Mouse (Mus musculus): Measurements from ENCODE around the gene Prrc2a. TPM values are rescaled to one million over a fixed set of nuclear protein-coding genes. Genes with fewer than 3 reads are reported as not detected.
A peak's percentile ranks its signal among the peaks of the same experiment; 100 is the strongest.

Prrc2a gene
- total and polyA plus RNA-seq, 2 experiments from 2014 or later, result 88.0 to 230 TPM

DNA sequence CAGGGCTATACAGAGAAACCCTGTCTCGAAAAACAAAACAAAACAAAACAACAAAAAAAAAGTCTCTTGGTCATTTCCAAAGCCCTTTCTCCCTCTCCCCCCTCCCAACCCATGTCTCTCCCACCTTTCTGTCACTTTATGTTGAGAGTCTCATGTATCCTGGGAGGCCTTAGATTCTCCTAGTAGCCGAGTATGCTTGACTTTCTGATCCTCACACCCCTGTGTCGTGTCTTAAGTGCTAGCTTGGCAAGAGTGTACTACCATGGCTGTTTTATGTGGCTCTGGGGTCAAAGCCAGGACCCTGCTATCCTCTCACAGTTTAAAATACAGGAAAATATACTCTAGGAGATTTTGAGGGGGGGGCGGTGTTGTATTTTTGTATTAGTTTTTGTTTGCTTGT, 22.6 kb upstream of the Prrc2a start:
- Histone ChIP-seq H3K9me3 (ENCODE audit: low read length) (no peaks in the 10 kb centered on the region), H3K36me3 (ENCODE audit: insufficient read depth, low read length) (no peaks in the 10 kb centered on the region), H3K4me3 (ENCODE audit: low read depth, low read length) (no peak overlapping the region), H3K4me1 (ENCODE audit: insufficient read depth, low read length) (no peaks in the 10 kb centered on the region), H3K27ac (ENCODE audit: low read depth, low read length) (no peak overlapping the region), H3K27me3 (ENCODE audit: insufficient read depth, low read length) (no peaks in the 10 kb centered on the region), H3K9ac (replicated peaks; ENCODE audit: low read length, poor library complexity, severe bottlenecking) (no peak overlapping the region), H3K4me2 (ENCODE audit: low read depth, low read length, poor library complexity, severe bottlenecking) (no peak overlapping the region)
- no peak for TF ChIP-seq CTCF (IDR thresholded peaks at IDR 0.05)
- ATAC-seq (ENCODE audit: low FRiP score), result no peak
- 78% methylated on average over 4 of the region's 4 CpGs for WGBS
- no peak for DNase-seq (ENCODE audit: low spot score)

DNA sequence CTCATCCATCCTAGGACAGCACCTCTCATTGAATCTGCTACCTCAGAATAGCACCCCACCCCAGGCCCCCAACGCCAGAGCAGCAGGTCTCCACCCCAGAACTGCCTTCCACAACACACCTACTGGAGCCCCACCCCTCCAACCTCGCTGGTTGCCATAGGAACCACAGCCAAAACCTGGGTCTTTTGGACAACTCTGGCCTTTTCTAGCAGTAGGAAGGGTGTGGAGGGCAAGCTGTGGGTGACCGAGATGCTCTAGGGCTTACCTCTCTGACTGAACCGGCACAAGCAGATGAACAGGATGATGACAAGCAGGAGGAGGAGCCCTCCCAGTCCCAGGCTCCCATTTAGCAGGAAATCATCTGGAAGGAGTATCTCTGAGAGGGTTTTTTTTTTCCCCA, 22.0 kb upstream of the Prrc2a start:
- Histone ChIP-seq H3K4me1 (ENCODE audit: insufficient read depth, low read length) (no peaks in the 10 kb centered on the region), H3K4me2 (ENCODE audit: low read depth, low read length, poor library complexity, severe bottlenecking) (peak overlapping the region; percentile 54), H3K9ac (replicated peaks; ENCODE audit: low read length, poor library complexity, severe bottlenecking) (peak overlapping the region; percentile 39), H3K4me3 (ENCODE audit: low read depth, low read length) (peak overlapping the region; percentile 27), H3K36me3 (ENCODE audit: insufficient read depth, low read length) (no peaks in the 10 kb centered on the region), H3K9me3 (ENCODE audit: low read length) (no peaks in the 10 kb centered on the region), H3K27me3 (ENCODE audit: insufficient read depth, low read length) (no peaks in the 10 kb centered on the region), H3K27ac (ENCODE audit: low read depth, low read length) (peak overlapping the region; percentile 75)
- DNase-seq (ENCODE audit: low spot score) (peak; percentile 44), ATAC-seq (ENCODE audit: low FRiP score) (peak; percentile 56; the same call in 1 of the 2 replicates)
- TF ChIP-seq CTCF (IDR thresholded peaks at IDR 0.05), result no peak
- WGBS, result 0% methylated on average over 4 of the region's 4 CpGs

DNA sequence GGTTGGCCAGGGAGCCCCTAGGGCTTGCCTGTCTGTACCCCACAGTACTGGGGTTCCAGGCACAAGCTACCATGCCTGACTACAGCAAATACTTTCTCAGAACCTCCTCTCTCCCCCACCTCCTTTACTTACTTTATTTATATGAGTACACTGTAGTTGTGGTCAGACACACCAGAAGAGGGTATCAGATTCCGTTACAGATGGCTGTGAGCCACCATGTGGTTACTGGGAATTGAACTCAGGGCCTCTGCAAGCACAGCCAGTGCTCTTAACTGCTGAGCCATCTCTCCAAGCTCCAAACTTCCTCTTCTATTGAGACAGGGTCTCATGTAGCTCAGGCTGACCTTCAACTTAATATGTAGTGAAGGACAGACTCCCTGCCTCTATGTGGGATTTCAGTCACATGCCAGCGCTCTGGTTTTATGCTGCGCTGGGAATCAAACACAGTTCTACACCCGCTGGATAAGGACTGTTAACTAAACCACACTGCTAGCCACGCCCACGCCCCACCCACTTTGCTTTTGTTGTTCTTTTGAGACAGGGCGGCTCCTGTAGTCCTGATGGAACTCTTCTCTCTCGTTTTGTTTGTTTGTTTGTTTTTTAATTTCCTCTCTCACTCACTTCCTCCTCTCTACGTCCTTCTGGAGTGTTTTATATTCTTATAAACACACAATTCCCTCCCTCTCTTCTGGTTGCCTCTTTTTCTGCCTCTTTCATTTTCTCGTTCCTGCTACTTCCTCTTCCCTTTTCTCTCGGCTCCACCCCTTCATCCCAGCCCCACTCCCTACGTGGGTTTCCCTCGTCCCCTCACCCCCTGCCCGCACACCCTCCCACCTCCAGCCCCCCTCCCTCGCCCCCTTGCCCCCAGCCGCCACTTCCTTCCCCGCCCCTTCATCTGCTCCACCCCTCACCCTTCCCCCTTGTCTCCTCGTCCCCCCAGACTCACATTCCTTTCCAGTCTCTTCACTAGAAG, 21.2 kb upstream of the Prrc2a start:
- H3K27me3 ChIP-seq (ENCODE audit: insufficient read depth, low read length), result no peaks in the 10 kb centered on the region
- no peaks in the 10 kb centered on the region for H3K36me3 ChIP-seq (ENCODE audit: insufficient read depth, low read length)
- H3K4me2 ChIP-seq (ENCODE audit: low read depth, low read length, poor library complexity, severe bottlenecking), result peak overlapping the region; percentile 54
- no peaks in the 10 kb centered on the region for H3K9me3 ChIP-seq (ENCODE audit: low read length)
- TF ChIP-seq CTCF (IDR thresholded peaks at IDR 0.05), result no peak
- peak overlapping the region; percentile 39 for H3K9ac ChIP-seq (replicated peaks; ENCODE audit: low read length, poor library complexity, severe bottlenecking)
- H3K4me3 ChIP-seq (ENCODE audit: low read depth, low read length), result peak overlapping the region; percentile 27
- DNase-seq (ENCODE audit: low spot score) (peak; percentile 48), ATAC-seq (ENCODE audit: low FRiP score) (peak; percentile 41; the same call in 1 of the 2 replicates)
- 2% methylated on average over 18 of the region's 18 CpGs for WGBS
- peak overlapping the region; percentile 75 for H3K27ac ChIP-seq (ENCODE audit: low read depth, low read length)
- H3K4me1 ChIP-seq (ENCODE audit: insufficient read depth, low read length), result no peaks in the 10 kb centered on the region

DNA sequence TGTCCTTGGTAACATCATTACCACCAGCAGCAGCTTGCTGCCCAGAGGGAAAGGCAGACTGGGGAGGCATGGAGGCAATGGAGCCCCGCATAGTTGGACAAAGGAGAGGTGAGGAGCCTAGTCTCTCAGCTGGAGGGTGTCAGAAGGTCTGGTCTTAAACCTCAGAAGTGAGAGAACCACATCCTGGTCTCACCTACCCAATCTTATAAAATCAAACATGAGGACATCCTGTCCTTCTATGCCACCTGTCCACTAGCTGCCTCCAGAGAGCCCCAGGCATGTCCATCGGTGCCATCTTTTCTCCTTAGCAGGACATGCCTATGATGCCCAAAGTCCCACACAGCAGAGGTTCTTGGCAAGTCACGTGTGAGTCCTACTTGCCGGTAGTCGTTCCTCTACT, 15.4 kb upstream of the Prrc2a start:
- WGBS, result 81% methylated on average over 5 of the region's 5 CpGs
- no peak overlapping the region for H3K27ac ChIP-seq (ENCODE audit: low read depth, low read length)

DNA sequence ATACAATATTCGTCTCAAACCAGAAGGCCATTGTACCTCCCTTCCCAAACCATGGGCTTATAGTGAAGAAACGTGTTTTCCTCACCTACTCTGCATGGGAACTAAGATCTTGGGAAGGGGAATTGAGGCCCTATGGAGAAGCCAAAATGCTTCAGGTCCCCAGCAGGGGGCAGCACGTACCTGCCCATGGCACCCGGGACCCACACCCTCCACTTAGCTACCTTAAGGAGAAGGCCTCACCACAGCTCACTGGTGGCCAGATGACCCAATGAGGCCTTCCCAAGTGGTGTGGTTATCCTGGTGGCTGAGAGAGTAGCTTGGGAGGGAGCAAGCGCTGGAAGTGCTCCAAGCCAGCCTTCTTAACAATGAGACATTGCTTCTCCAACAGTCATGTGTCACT, 13.8 kb upstream of the Prrc2a start:
- WGBS, result 14% methylated on average over 5 of the region's 5 CpGs
- no peak overlapping the region for H3K27ac ChIP-seq (ENCODE audit: low read depth, low read length)
- no peak for ATAC-seq (ENCODE audit: low FRiP score)
- no peaks in the 10 kb centered on the region for H3K9me3 ChIP-seq (ENCODE audit: low read length)
- no peak overlapping the region for H3K4me2 ChIP-seq (ENCODE audit: low read depth, low read length, poor library complexity, severe bottlenecking)
- no peaks in the 10 kb centered on the region for H3K4me1 ChIP-seq (ENCODE audit: insufficient read depth, low read length)
- H3K36me3 ChIP-seq (ENCODE audit: insufficient read depth, low read length), result no peaks in the 10 kb centered on the region
- no peaks in the 10 kb centered on the region for H3K27me3 ChIP-seq (ENCODE audit: insufficient read depth, low read length)
- H3K4me3 ChIP-seq (ENCODE audit: low read depth, low read length), result no peak overlapping the region
- peak; percentile 55 for DNase-seq (ENCODE audit: low spot score)
- peak; percentile 75 for TF ChIP-seq CTCF (IDR thresholded peaks at IDR 0.05)
- no peak overlapping the region for H3K9ac ChIP-seq (replicated peaks; ENCODE audit: low read length, poor library complexity, severe bottlenecking)

More for the DNA sequence above, 15.4 kb upstream of the Prrc2a start:
- Histone ChIP-seq H3K4me1 (ENCODE audit: insufficient read depth, low read length) (no peaks in the 10 kb centered on the region), H3K9me3 (ENCODE audit: low read length) (no peaks in the 10 kb centered on the region), H3K9ac (replicated peaks; ENCODE audit: low read length, poor library complexity, severe bottlenecking) (no peak overlapping the region), H3K36me3 (ENCODE audit: insufficient read depth, low read length) (no peaks in the 10 kb centered on the region), H3K4me2 (ENCODE audit: low read depth, low read length, poor library complexity, severe bottlenecking) (no peak overlapping the region), H3K4me3 (ENCODE audit: low read depth, low read length) (no peak overlapping the region), H3K27me3 (ENCODE audit: insufficient read depth, low read length) (no peaks in the 10 kb centered on the region)
- ATAC-seq (ENCODE audit: low FRiP score) (no peak), DNase-seq (ENCODE audit: low spot score) (no peak)
- no peak for TF ChIP-seq CTCF (IDR thresholded peaks at IDR 0.05)

DNA sequence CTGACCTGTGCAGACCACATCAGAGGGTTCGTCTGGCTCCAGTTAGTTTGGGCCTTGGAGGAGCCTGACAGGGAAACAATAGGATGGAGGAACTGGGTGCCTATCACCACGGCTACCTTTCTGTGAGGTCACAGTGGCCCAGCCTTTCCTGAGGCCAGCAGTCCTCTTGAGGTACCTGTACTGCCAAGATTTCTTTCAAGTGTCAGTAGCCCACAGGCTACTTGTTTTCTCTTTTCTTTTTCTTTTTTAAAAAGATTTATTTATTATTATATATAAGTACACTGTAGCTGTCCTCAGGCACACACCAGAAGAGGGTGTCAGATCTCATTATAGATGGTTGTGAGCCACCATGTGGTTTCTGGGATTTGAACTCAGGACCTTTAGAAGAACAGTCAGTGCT, 11.3 kb upstream of the Prrc2a start, which contains the start of gene Aif1:
Gene Aif1, minus strand, starts transcription at position 101 of the 400 bp plus-strand sequence.
- H3K36me3 ChIP-seq (ENCODE audit: insufficient read depth, low read length), result no peaks in the 10 kb centered on the region
- no peak for TF ChIP-seq CTCF (IDR thresholded peaks at IDR 0.05)
- 39% methylated on average over 2 of the region's 2 CpGs for WGBS
- no peak for DNase-seq (ENCODE audit: low spot score)
- no peak for ATAC-seq (ENCODE audit: low FRiP score)
- H3K4me2 ChIP-seq (ENCODE audit: low read depth, low read length, poor library complexity, severe bottlenecking), result no peak within 1 kb of the TSS
- H3K9me3 ChIP-seq (ENCODE audit: low read length), result no peaks in the 10 kb centered on the region
- no peak within 1 kb of the TSS for H3K27ac ChIP-seq (ENCODE audit: low read depth, low read length)
- no peak within 1 kb of the TSS for H3K4me3 ChIP-seq (ENCODE audit: low read depth, low read length)
- H3K27me3 ChIP-seq (ENCODE audit: insufficient read depth, low read length), result no peaks in the 10 kb centered on the region
- no peaks in the 10 kb centered on the region for H3K4me1 ChIP-seq (ENCODE audit: insufficient read depth, low read length)
- H3K9ac ChIP-seq (replicated peaks; ENCODE audit: low read length, poor library complexity, severe bottlenecking), result no peak within 1 kb of the TSS
